Mouse (Mus musculus) C2C12 (cell line): Measurements from ENCODE around the gene Ncam1.

Experiments
- CEBPB ChIP-seq: IDR thresholded peaks from one replicate; pipeline ENCODE4 v1.6.1; 2011; ENCODE audit warnings: low read depth, mild to moderate bottlenecking, control low read depth, moderate library complexity
- CTCF ChIP-seq: IDR thresholded peaks from one replicate; pipeline ENCODE4 v1.5.1; 2011; ENCODE audit not compliant: control insufficient read depth, insufficient read depth, insufficient read length
- MAX ChIP-seq: IDR thresholded peaks from one replicate; pipeline ENCODE4 v1.6.1; 2011; ENCODE audit warnings: mild to moderate bottlenecking, control low read depth
- MYOD1 ChIP-seq: IDR thresholded peaks from one replicate; pipeline ENCODE4 v1.6.1; 2011; ENCODE audit warnings: low read depth; ENCODE audit not compliant: control insufficient read depth, insufficient read length
- MYOG ChIP-seq: IDR thresholded peaks from one replicate; pipeline ENCODE4 v1.6.1; 2011; ENCODE audit not compliant: control insufficient read depth, insufficient read length; ENCODE audit errors: extremely low read depth
- USF1 ChIP-seq: IDR thresholded peaks from one replicate; pipeline ENCODE4 v1.6.1; 2011; ENCODE audit warnings: low read depth, mild to moderate bottlenecking, control low read depth, moderate library complexity

DNA sequence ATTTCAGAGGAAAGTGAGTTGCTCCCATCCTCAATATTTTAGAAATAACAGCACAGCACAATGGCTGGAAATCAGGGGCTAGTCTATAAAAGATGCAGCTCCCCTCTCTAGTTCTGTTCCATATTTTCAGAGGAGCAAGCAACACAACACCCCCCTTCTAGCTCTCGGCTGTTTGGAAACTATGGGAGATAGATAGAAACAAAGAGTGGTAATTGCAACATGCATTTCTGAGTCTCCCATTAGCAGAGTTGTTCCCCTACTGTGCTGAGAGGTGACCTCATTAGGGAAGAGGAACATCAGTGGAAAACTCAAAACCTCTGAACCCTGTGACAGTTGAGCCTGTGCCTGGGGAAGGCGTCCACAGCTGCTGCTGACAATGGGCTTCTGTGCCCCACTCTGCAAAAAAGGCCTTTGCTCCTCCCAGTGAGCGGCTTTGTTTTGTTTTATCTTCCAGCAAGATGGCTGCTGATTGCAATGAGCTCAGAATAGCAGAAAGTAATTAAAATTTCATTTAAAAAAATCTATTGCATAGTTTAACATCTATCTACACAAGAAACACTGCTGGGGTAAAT lies 174.7 kb downstream of the Ncam1 start:
- TF ChIP-seq CTCF: no peak
- TF ChIP-seq MAX: no peak
- no peak for TF ChIP-seq USF1
- no peak for TF ChIP-seq MYOD1
- no peak for TF ChIP-seq MYOG
- TF ChIP-seq CEBPB: no peak
